Mouse (Mus musculus): Measurements from ENCODE around the gene Mab21l1. TPM values are rescaled to one million over a fixed set of nuclear protein-coding genes. Genes with fewer than 3 reads are reported as not detected.

The Mab21l1 gene
- 67.4 and 85.1 TPM in 2 replicates for polyA plus RNA-seq (2015; fragmentation: Nextera tagmentation; extraction: Ambion mirVana)

DNA sequence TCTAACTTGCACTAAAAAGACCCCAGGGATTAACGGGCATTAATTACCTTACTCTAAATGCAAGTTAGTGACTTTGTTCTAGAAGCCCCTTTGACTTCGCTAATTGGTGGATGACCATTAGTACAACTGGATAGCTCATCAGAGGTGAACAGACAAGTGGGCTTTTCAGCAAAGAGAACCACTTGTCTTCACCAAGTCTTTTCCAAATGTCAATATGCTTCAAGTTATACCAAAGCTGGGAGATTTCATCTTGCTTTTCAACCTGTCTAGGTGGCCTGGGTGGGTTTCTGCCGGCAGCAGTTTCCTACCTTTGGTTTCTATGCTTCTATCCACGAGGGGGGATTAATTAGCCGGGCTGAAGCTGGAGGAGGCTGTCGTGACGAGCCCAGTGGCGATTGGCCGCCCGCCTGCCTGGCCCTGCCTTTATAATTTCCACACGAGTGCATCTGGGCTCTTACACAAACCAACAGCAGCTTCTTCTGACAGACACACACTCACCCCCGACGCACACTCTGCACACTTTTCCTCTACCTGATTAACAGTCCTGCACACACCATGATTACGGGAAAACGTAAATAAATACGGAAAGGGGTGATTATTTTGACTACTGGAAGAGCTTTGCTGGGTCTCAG, at the start of gene Mab21l1:
TSS of gene Mab21l1 (plus strand) at position 455 of the 632 bp plus-strand sequence.
- 13% methylated on average over 16 of the region's 16 CpGs for WGBS
- Histone ChIP-seq H3K9ac (replicated peaks) (peak within 1 kb of the TSS; percentile 59), H3K36me3 (no peaks in the 10 kb centered on the region), H3K9me3 (replicated peaks) (no peaks in the 10 kb centered on the region), H3K4me3 (replicated peaks) (peak within 1 kb of the TSS; percentile 45), H3K4me2 (peak within 1 kb of the TSS; percentile 60), H3K4me1 (peaks cover 33% of the 10 kb centered on the region), H3K27me3 (replicated peaks) (0 out of 2 replicates have a peak, but pooled peaks cover 2% of the 10 kb centered on the region), H3K27ac (replicated peaks) (peak within 1 kb of the TSS; percentile 84)
- peak; percentile 80 for ATAC-seq (ENCODE audit: low FRiP score)

DNA sequence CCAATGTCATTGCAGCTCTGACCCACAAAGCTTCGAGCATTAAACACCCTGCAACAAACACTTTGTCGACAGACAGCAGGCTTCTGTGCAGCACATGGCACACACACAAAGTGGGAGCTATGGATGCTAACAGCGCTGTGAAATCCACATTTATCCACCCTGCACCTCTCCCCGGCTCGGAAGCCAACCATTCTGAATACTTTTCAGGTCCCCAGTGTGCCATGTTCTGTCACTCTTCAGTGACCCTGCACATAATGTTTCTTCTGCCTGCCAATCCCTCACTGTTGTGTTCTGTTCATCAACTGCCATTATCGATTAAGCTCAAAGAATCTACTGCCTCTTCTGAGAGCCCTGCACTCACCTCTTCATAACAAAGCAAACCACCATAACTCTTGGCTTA, 48.6 kb upstream of the Mab21l1 start:
- Histone ChIP-seq H3K9me3 (replicated peaks) (no peaks in the 10 kb centered on the region), H3K4me1 (peaks cover 6% of the 10 kb centered on the region; the same call in 1 of the 2 replicates), H3K27me3 (replicated peaks) (no peaks in the 10 kb centered on the region), H3K4me3 (replicated peaks) (no peak overlapping the region), H3K27ac (replicated peaks) (no peak overlapping the region), H3K36me3 (no peaks in the 10 kb centered on the region), H3K9ac (replicated peaks) (no peak overlapping the region), H3K4me2 (no peak overlapping the region)
- ATAC-seq (ENCODE audit: low FRiP score), result peak; percentile 32; the same call in 1 of the 2 replicates
- 40% methylated on average over 6 of the region's 6 CpGs for WGBS

DNA sequence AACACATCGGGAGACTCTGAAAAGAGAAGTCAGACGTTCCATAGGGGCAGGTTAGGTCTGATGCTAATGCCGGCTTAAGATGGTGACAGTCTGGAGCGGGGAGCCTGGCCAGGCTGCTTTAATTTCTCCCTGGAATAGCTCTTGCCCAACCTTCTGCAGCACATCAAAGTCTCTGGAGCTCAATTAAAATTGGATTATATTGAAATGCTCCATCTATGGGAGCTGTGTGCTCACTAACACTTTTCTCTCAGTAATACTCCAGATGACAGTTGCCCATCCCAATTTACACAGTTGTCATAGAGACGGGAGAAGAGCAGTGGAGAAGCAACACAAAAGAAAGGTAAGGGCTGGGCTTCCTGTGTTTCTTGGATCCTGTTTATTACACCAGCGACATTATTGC, 40.9 kb upstream of the Mab21l1 start:
- no peaks in the 10 kb centered on the region for H3K36me3 ChIP-seq
- ATAC-seq (ENCODE audit: low FRiP score), result peak; percentile 78
- H3K4me1 ChIP-seq, result peaks cover 8% of the 10 kb centered on the region
- no peak overlapping the region for H3K4me3 ChIP-seq (replicated peaks)
- 40% methylated on average over 6 of the region's 6 CpGs for WGBS
- H3K9ac ChIP-seq (replicated peaks), result no peak overlapping the region
- no peaks in the 10 kb centered on the region for H3K27me3 ChIP-seq (replicated peaks)
- peak overlapping the region; percentile 68 for H3K27ac ChIP-seq (replicated peaks)
- H3K4me2 ChIP-seq, result no peak overlapping the region; the same call in 1 of the 2 replicates
- H3K9me3 ChIP-seq (replicated peaks), result no peaks in the 10 kb centered on the region

DNA sequence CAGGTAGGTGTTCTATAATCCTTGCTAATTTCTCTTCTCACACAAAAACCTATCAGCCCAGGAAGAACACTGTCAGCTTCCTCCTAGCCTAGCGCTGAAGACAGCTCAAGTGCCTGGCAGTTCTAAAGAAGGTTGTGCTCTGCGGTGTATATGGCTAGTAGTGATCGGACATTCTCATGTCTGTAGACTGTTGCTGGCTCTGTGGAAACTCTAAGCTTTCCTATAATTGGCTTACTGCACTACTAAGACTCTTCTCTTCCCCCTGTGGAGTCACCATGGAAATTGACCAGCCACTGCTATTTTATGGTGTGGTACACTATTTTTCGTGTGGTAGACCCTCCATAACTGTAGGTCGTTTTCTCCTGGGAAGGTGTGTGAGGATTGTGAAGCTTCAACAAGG, 40.1 kb upstream of the Mab21l1 start:
- no peak overlapping the region for H3K9ac ChIP-seq (replicated peaks)
- no peaks in the 10 kb centered on the region for H3K36me3 ChIP-seq
- no peaks in the 10 kb centered on the region for H3K9me3 ChIP-seq (replicated peaks)
- WGBS, result 67% methylated on average over 5 of the region's 5 CpGs
- no peak overlapping the region for H3K4me3 ChIP-seq (replicated peaks)
- H3K4me1 ChIP-seq, result peaks cover 8% of the 10 kb centered on the region
- peak; percentile 36; the same call in 1 of the 2 replicates for ATAC-seq (ENCODE audit: low FRiP score)
- peak overlapping the region; percentile 68; the same call in 1 of the 2 replicates for H3K27ac ChIP-seq (replicated peaks)
- H3K4me2 ChIP-seq, result no peak overlapping the region
- H3K27me3 ChIP-seq (replicated peaks), result no peaks in the 10 kb centered on the region

DNA sequence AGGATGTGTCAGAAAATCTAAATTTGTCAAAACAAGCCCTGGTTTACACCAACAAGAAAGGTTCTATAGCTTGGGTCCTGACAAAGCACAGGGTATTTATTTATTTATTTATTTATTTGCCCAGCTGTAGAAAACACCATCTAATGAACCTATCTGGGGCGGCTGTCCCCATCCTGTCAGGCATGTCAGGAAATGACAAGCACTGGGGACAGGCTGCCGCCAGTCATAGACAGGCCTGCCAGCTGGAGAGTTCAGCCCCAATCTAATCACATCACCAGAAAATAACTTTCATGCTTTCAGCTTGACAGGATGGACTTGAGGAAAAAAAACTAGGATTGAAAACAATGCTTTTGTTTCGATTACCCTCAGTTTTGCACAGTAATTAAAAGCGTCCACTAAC, 39.7 kb upstream of the Mab21l1 start:
- no peak for ATAC-seq (ENCODE audit: low FRiP score)
- Histone ChIP-seq H3K36me3 (no peaks in the 10 kb centered on the region), H3K9me3 (replicated peaks) (no peaks in the 10 kb centered on the region), H3K4me2 (no peak overlapping the region), H3K9ac (replicated peaks) (no peak overlapping the region), H3K4me1 (peaks cover 8% of the 10 kb centered on the region), H3K27ac (replicated peaks) (peak overlapping the region; percentile 68; the same call in 1 of the 2 replicates), H3K4me3 (replicated peaks) (no peak overlapping the region), H3K27me3 (replicated peaks) (no peaks in the 10 kb centered on the region)
- WGBS, result 75% methylated on average over 4 of the region's 4 CpGs

- H3K4me3 ChIP-seq (replicated peaks), result no peak overlapping the region
- H3K27ac ChIP-seq (replicated peaks), result no peak overlapping the region
- no peaks in the 10 kb centered on the region for H3K27me3 ChIP-seq (replicated peaks)
- no peaks in the 10 kb centered on the region for H3K36me3 ChIP-seq
- no peak overlapping the region for H3K9ac ChIP-seq (replicated peaks)
- no peak for ATAC-seq (ENCODE audit: low FRiP score)
- 81% methylated on average over 5 of the region's 5 CpGs for WGBS
- H3K4me1 ChIP-seq, result peaks cover 11% of the 10 kb centered on the region
- H3K9me3 ChIP-seq (replicated peaks), result no peaks in the 10 kb centered on the region
- no peak overlapping the region for H3K4me2 ChIP-seq
Measured at GRCm38 (mm10) chr3:55743885-55744284, 38.4 kb upstream of the Mab21l1 start.

- Histone ChIP-seq H3K4me2 (no peak overlapping the region), H3K36me3 (no peaks in the 10 kb centered on the region), H3K27ac (replicated peaks) (peak overlapping the region; percentile 74), H3K9ac (replicated peaks) (0 out of 2 replicates have a peak overlapping the region, but pooled peaks have one; percentile 7), H3K9me3 (replicated peaks) (no peaks in the 10 kb centered on the region), H3K4me3 (replicated peaks) (no peak overlapping the region), H3K4me1 (peaks cover 21% of the 10 kb centered on the region), H3K27me3 (replicated peaks) (no peaks in the 10 kb centered on the region)
- peak; percentile 49; the same call in 1 of the 2 replicates for ATAC-seq (ENCODE audit: low FRiP score)
- 31% methylated on average over 11 of the region's 11 CpGs for WGBS
Measured at GRCm38 (mm10) chr3:55750445-55751065, 31.8 kb upstream of the Mab21l1 start.

- H3K27me3 ChIP-seq (replicated peaks), result no peaks in the 10 kb centered on the region
- H3K4me2 ChIP-seq, result no peak overlapping the region
- no peak for ATAC-seq (ENCODE audit: low FRiP score)
- peaks cover 29% of the 10 kb centered on the region for H3K4me1 ChIP-seq
- WGBS, result 26% methylated on average over 5 of the region's 5 CpGs
- peak overlapping the region; percentile 74 for H3K27ac ChIP-seq (replicated peaks)
- no peaks in the 10 kb centered on the region for H3K9me3 ChIP-seq (replicated peaks)
- H3K9ac ChIP-seq (replicated peaks), result no peak overlapping the region
- H3K36me3 ChIP-seq, result no peaks in the 10 kb centered on the region
- H3K4me3 ChIP-seq (replicated peaks), result no peak overlapping the region
Measured at GRCm38 (mm10) chr3:55751363-55751762, 30.9 kb upstream of the Mab21l1 start.

DNA sequence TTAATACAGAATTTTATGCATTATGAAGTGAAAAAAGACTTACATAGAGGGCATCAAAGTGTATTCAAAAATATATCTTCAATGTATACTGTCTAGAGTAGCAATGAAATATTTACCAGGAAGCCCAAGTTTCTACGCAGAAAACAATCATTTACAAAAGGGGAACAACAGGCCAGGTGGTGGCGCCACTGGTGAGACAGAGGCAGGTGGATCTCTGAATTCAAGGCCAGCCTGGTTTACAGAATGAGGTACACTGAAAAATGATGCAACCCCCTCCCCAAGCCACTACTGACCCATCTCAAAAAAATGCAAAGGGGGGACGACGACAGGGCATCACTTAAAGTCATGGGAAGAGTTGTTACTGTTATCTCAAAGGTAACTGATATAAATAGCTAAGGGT, 29.8 kb upstream of the Mab21l1 start:
- no peaks in the 10 kb centered on the region for H3K9me3 ChIP-seq (replicated peaks)
- H3K27ac ChIP-seq (replicated peaks), result no peak overlapping the region
- H3K36me3 ChIP-seq, result no peaks in the 10 kb centered on the region
- peaks cover 35% of the 10 kb centered on the region for H3K4me1 ChIP-seq
- no peak overlapping the region for H3K4me2 ChIP-seq
- no peak for ATAC-seq (ENCODE audit: low FRiP score)
- H3K27me3 ChIP-seq (replicated peaks), result no peaks in the 10 kb centered on the region
- 84% methylated on average over 4 of the region's 4 CpGs for WGBS
- H3K9ac ChIP-seq (replicated peaks), result no peak overlapping the region
- no peak overlapping the region for H3K4me3 ChIP-seq (replicated peaks)

DNA sequence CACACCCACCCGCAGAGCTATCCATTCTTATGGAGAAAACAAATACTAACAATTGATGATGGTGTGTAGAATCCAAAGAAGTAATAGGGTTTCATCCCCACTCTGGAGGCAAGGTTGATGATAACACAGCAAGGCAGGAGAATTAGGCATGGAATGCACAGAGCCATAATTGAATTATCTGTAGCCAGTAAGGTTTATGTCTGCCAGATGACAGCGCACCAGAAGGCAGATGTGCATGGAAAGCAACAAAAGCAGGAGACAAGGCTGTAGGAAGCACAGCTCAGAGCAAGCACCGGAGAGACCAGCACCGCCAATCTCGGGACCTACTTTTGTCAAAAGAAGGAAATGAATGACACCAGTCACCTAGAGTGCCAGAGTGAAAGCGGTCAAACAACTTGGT, 28.4 kb upstream of the Mab21l1 start:
- H3K27me3 ChIP-seq (replicated peaks), result no peaks in the 10 kb centered on the region
- H3K4me2 ChIP-seq, result no peak overlapping the region
- no peak overlapping the region for H3K4me3 ChIP-seq (replicated peaks)
- no peaks in the 10 kb centered on the region for H3K9me3 ChIP-seq (replicated peaks)
- H3K36me3 ChIP-seq, result no peaks in the 10 kb centered on the region
- no peak overlapping the region for H3K27ac ChIP-seq (replicated peaks)
- WGBS, result 91% methylated on average over 6 of the region's 6 CpGs
- peaks cover 36% of the 10 kb centered on the region for H3K4me1 ChIP-seq
- H3K9ac ChIP-seq (replicated peaks), result no peak overlapping the region
- no peak for ATAC-seq (ENCODE audit: low FRiP score)

GRCm38 (mm10) chr3:55754981-55755608, 27.2 kb upstream of the Mab21l1 start:
- ATAC-seq (ENCODE audit: low FRiP score), result no peak
- H3K27me3 ChIP-seq (replicated peaks), result no peaks in the 10 kb centered on the region
- WGBS, result 55% methylated on average over 6 of the region's 6 CpGs
- H3K4me1 ChIP-seq, result peaks cover 36% of the 10 kb centered on the region
- H3K27ac ChIP-seq (replicated peaks), result peak overlapping the region; percentile 4; the same call in 1 of the 2 replicates
- no peaks in the 10 kb centered on the region for H3K36me3 ChIP-seq
- H3K4me3 ChIP-seq (replicated peaks), result no peak overlapping the region
- no peak overlapping the region for H3K4me2 ChIP-seq
- no peak overlapping the region for H3K9ac ChIP-seq (replicated peaks)
- no peaks in the 10 kb centered on the region for H3K9me3 ChIP-seq (replicated peaks)

All from neural tube, embryonic 15.5 days (tissue).